Mouse (Mus musculus) left cerebral cortex, postnatal 10 days (tissue): Measurements from ENCODE around the gene Slc35a5. TPM values are rescaled to one million over a fixed set of nuclear protein-coding genes. Genes with fewer than 3 reads are reported as not detected.
A peak's percentile ranks its signal among the peaks of the same experiment; 100 is the strongest.

ENCODE experiments used
- DNase-seq, 2 experiments: peaks; one replicate each; pipeline ENCODE4 v3.0.0; 2021 to 2022; ENCODE audit warnings: low spot score in 2 of 2, mixed read lengths in 1 of 2; ENCODE audit errors: extremely low spot score in 1 of 2
- intact Hi-C: fragments of 180-260 bp; cut with DNase I; formaldehyde crosslinking; loops from one replicate; pipeline ENCODE4 v1.15.1; 2025
- total RNA-seq, 2 experiments: library from RNA; stranded (reverse); gene quantifications; 2 replicates each; pipeline ENCODE4 v1.2.3; 2021

The Slc35a5 gene
- 10 to 100 TPM; 54.2 to 54.9 TPM for total RNA-seq

- peak; percentile 95 to 98 for DNase-seq
- intact Hi-C loops = no loop called here
Measured at GRCm38 (mm10) chr16:45158522-45159388, at the start of gene Slc35a5, which contains the start of gene Atg3. Slc35a5 (minus strand) TSS chr16:45158706. Atg3 (plus strand) TSS chr16:45158785.

GRCm38 (mm10) chr16:45204859-45205670, 46.6 kb upstream of the Slc35a5 start:
- DNase-seq = no peak

DNA sequence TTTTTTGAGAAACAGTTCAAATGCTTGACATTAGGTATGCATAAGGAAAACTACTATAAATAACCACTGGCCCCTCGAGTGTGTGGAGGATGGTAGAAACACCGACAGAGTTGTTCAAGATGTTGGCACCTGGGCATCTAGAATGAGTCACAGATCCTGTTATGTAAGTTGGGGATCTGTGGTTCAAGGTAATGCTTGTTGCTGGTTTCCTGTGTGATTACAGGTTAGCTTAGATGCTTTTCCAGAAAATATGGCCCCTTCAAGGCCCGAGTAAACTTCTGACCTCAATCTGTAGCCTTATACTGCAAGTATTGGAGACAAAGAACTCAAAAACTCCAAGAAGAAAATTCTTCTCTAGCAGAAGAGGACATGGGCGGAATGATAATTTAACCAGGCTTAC, 45.9 kb upstream of the Slc35a5 start:
- intact Hi-C loops = no loop called here
- no peak for DNase-seq

More at GRCm38 (mm10) chr16:45204859-45205670, 46.6 kb upstream of the Slc35a5 start:
- intact Hi-C loops = no loop called here

DNA sequence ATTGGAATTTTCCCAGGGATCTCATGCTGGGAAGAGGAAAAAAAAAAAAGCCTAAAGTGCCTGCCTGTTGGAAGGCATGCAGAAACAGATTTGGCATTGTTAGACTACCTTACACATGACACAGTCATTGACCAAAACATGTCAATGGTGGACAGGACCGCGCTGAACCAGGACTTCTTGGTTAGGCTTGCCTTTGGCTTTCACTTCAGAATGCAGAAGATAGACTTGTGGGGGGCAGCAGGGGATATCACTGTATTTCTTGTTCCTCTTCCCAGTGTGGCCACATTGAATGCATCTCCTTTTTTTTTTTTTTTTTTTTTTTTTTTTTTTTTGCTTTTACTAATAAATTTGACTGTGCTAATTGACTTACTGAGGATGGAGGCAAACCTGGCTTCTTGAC, 42.9 kb upstream of the Slc35a5 start:
- intact Hi-C loops = no loop called here
- no peak for DNase-seq

DNA sequence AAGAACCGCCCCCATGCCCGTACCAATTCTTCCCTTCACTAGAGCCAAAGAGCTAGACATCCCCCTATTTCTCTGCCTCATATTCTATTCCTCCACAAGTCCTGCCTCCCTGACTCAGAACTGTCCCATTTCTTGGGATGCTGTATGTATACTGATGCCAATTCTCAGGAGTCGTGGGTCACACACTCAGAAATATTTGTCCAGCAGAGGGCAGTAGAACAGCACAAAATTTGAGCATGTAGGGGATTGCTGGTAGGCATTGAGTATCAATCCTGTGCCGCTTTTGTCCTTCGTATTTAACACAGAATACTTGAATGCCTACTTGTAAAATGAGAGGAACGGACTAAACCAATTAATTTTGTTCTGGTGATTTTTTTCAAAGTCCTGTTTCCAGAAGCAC, 38.3 kb upstream of the Slc35a5 start:
- intact Hi-C loops = loop anchor here (5.0 kb wide), 4 partner anchors 195 to 435 kb away; no protein-coding TSS in a partner anchor
- DNase-seq = peak; percentile 51 to 74

GRCm38 (mm10) chr16:45192613-45193012, 34.1 kb upstream of the Slc35a5 start:
- DNase-seq = peak; percentile 63 to 81
- intact Hi-C loops = no loop called here

- DNase-seq = no peak
- intact Hi-C loops = no loop called here
Measured at GRCm38 (mm10) chr16:45181824-45182223, 23.3 kb upstream of the Slc35a5 start.

DNA sequence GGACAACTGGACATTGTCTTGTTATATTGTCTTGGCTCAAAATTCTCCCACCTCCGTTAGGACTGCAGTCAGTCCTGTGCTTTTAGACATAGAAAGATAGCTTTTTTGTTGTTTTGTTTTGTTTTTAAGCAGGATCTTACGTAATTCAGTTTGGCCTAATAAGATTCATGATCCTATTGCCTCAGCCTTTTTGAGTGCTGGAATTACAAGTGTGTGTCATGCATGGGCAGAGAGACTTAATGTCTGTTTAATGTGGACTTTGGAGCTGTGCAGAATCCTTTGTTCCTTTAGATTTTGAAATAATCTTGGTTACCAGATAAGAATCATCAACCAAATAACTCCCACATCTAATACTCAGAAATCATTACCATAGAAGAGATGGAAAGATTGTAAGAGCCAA, 20.0 kb upstream of the Slc35a5 start:
- intact Hi-C loops = no loop called here
- DNase-seq = no peak

- no peak for DNase-seq
- intact Hi-C loops = no loop called here
Measured at GRCm38 (mm10) chr16:45159389-45159716, 847 bp upstream of the Slc35a5 start.

DNA sequence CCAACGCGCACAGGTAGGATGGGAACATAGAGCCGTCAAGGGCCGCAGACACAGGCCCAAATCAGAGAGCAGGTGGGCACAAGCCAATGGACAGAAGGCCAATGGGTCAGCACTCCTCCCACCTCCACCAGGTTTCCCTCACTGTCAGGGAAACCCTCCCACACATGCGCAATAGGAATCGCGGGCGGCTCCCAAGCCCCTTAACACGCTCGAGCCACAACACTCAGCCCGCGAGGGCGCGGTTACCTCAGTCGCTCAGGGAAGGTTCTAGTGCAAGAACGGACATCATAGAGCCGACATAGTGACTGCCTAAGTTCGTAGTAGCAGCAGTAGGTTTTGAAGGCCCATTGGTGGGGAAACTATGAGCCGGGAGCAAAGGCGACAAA, 377 bp downstream of the Slc35a5 start:
- peak; percentile 55 to 85 for DNase-seq
- intact Hi-C loops = no loop called here

GRCm38 (mm10) chr16:45154741-45155250, 3.7 kb downstream of the Slc35a5 start:
- DNase-seq = no peak
- intact Hi-C loops = no loop called here

DNA sequence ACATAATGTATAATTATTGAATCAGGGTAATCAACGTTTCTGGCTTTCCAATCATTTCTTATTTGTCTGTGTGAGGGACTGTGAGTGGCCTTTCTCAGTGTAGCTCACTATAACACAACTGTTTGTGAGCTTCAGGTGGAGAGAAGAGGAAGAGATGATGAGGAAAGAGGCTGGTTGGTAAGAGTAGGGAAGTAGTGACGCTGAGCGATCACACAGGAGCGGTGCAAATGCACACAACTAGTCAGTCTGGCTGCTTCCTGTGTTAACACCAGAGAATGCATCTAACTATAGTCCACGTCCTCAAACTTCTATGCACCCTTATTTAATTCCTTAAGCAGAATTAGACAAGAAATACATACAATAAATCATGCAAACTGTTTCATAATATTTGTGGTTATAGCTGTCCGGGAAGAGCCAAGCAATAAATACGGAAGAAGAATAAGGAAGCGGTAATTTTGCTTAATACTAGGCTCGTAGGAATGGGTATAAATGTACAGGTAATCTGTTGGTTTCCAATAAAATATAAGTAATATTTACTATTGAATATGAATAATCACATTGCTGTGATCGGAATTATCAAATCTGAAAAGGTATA, 9.9 kb downstream of the Slc35a5 start:
- intact Hi-C loops = loop anchor here (10.0 kb wide), 1 partner anchor 414 kb away; no protein-coding TSS in a partner anchor
- no peak for DNase-seq

DNA sequence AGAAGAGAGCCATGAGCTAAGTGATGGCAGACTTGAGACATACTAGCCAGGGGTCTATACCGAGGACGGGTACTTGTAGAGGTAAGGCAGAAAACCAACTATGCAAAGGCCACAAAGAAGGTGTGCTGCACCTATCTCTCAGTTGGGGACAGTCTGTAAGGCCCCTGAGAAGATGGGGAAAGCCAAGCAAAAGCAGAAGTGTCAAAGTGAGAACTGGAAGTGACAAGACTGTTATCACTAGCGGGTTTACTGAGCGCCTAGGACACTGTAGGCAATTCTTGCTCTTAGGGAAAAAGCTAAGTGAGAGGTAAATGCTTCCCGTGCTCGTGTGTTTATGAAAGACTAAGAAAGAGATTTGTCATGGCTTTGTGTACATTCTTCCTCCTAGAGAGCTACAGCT, 13.4 kb downstream of the Slc35a5 start:
- DNase-seq = no peak
- intact Hi-C loops = loop anchor here (10.0 kb wide), 1 partner anchor 410 kb away; no protein-coding TSS in a partner anchor

GRCm38 (mm10) chr16:45142565-45142964, 15.9 kb downstream of the Slc35a5 start:
- intact Hi-C loops = loop anchor here (10.0 kb wide), 1 partner anchor 408 kb away; no protein-coding TSS in a partner anchor
- no peak for DNase-seq

DNA sequence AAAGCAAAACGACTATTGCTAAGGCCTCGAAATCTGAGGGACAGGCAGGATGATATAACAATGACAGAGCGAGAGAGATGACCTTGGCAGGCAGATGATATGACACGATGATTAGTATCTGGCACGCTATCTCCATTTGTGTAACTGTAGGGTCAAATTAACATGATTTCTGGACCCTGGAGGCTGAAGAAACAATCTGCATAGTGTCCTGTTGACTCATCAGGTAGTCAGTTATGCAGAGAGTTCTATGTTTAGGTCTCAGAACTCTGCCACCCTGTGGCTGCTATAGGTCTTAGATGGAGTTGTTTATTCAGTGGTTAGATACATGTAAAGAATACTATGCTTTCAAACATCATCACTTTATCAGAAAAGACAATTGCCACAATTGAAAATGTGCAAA, 16.8 kb downstream of the Slc35a5 start:
- intact Hi-C loops = loop anchor here (10.0 kb wide), 1 partner anchor 407 kb away; no protein-coding TSS in a partner anchor
- no peak for DNase-seq

- intact Hi-C loops = no loop called here
- no peak for DNase-seq
Measured at GRCm38 (mm10) chr16:45127936-45128710, 30.4 kb downstream of the Slc35a5 start.

DNA sequence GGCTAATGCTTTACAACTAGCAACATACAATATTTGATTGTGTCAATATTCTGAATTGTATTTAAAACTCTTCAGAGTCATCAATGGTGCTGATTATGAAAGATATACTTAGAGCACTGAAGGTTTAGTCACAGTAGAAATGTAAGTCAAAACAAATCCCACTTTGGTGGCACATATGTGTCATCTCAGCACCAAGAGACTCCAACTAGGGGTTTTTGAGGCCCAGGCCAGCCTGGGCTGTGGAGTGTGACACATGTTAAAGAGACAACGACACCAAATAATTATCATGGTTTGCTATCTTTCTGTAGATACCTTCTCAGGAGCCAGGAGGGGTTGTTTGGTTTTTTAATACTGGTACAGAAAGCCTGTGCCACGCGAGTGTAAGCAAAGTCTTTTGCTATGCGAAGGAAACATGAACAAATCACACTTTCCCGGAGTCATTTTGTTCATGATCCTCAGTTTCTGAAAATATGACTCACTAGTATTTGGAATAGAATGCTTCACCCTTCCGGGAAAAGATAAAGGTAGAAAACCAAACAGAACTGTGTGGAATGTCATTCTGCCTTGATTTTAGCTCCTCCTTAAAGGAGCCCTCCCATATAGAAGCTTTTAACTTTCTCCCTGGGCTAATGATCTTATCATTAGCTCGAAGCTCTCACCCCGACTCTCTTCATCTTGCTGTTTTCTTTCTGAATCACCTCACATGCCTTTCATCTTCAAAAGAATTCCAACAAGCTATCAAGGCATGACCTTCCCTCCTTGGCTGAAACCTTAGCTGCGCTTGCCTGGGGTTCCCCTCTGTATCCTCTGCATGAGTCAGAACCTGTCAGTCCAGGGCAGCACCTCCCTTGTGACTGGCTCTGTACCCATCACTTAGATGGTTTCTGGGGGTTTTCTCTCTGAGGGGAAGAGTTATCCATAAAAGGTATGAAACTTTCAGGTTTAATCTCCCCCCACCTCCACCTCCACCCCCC, 34.0 kb downstream of the Slc35a5 start:
- intact Hi-C loops = no loop called here
- DNase-seq = no peak
